Mouse (Mus musculus): ENCODE results near the gene Tshr.

DNA sequence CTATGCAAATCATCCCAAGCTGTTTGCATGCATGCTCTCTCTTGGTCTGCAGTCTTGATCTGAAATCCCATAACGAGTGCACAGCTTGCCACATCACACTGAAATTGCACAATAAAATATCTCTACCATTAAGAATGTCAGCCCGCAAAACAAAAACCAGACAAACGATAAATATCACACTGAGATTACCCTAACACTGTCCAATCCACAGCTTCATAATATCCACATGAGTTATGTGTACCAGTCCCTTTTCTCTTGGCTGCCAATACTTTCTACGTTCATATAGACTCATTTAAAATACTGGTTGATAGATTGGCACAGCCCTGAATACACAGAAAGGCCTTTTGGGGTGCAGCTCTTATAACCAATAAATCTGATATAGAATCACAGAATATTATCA, 102.0 kb downstream of the Tshr start:
- TF ChIP-seq FLI1 (IDR thresholded peaks at IDR 0.05; ENCODE audit: low read length): no peak
- no peak for TF ChIP-seq GATA1 (IDR thresholded peaks at IDR 0.05; ENCODE audit: borderline replicate concordance, low read length)
